Mouse (Mus musculus): ENCODE measurements at regions not wholly inside any gene's neighbourhood (a gene's known extent, or its start where the extent isn't known, plus 50 kb on each side); places are given as distances from the start of the nearest gene placed in this dataset.

GRCm38 (mm10) chr3:61441445-61441844 is 75.7 kb upstream of the B430305J03Rik start:
- no peaks in the 10 kb centered on the region for H3K9me3 ChIP-seq (replicated peaks; ENCODE audit: control insufficient read depth, low read length, poor library complexity, severe bottlenecking)
- no peak overlapping the region for H3K9ac ChIP-seq (ENCODE audit: low read depth, low read length)
- no peaks in the 10 kb centered on the region for H3K4me1 ChIP-seq (ENCODE audit: control insufficient read depth, insufficient read depth, low read length)
- no peak overlapping the region for H3K4me2 ChIP-seq (ENCODE audit: low read length)
- 87% methylated on average over 4 of the region's 4 CpGs for WGBS
- no peak overlapping the region for H3K27ac ChIP-seq (ENCODE audit: low read length)
- no peak for ATAC-seq
- no peaks in the 10 kb centered on the region for H3K27me3 ChIP-seq (ENCODE audit: control insufficient read depth, insufficient read depth, low read depth, low read length)
- H3K36me3 ChIP-seq (ENCODE audit: control insufficient read depth, insufficient read depth, low read length): no peaks in the 10 kb centered on the region
- no peak overlapping the region for H3K4me3 ChIP-seq (ENCODE audit: low read depth, low read length)

DNA sequence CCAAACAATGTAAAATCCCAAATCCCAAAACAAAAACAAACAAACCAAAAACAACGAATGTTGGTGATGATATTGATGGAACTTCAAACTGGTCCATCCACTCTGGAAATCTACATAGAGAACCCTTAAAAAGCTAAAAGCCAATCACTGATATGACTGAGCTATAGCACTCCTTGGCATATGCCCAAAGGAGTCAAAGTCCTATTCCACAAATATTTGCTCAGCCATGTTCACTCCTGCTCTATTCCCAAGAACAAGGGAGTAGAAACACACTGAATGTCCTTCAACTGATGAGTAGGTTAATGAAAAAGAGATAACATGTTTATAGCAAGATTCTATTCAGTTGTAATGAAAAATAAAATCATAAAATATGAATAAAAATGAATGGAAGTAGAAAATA is 63.0 kb upstream of the B430305J03Rik start:
- Histone ChIP-seq H3K4me3 (ENCODE audit: low read depth, low read length) (no peak overlapping the region), H3K9me3 (replicated peaks; ENCODE audit: control insufficient read depth, low read length, poor library complexity, severe bottlenecking) (no peaks in the 10 kb centered on the region), H3K36me3 (ENCODE audit: control insufficient read depth, insufficient read depth, low read length) (no peaks in the 10 kb centered on the region), H3K27ac (ENCODE audit: low read length) (no peak overlapping the region), H3K9ac (ENCODE audit: low read depth, low read length) (no peak overlapping the region), H3K4me2 (ENCODE audit: low read length) (no peak overlapping the region), H3K27me3 (ENCODE audit: control insufficient read depth, insufficient read depth, low read depth, low read length) (no peaks in the 10 kb centered on the region), H3K4me1 (ENCODE audit: control insufficient read depth, insufficient read depth, low read length) (no peaks in the 10 kb centered on the region)
- ATAC-seq: no peak
- WGBS: 94% methylated on average over 1 of the region's 1 CpGs

DNA sequence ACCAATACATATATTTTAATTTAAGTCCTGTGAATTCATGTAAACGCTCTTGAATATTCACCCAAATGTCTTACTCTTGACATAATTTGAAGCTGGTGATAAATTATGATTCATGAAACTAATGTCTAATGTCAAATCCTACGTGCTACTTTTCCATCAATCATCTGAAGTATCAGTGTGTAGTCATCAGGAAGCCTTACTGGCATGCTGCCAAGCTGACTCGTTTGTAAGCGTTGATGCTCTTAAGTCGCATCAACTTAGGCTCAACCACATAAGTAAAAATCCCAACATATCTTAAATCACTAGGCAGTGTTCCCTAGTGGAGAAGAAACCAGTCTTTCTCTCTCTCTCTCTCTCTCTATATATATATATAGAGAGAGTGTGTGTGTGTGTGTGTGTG is 58.2 kb upstream of the B430305J03Rik start:
- no peaks in the 10 kb centered on the region for H3K4me1 ChIP-seq (ENCODE audit: control insufficient read depth, insufficient read depth, low read length)
- 62% methylated on average over 5 of the region's 5 CpGs for WGBS
- no peak for ATAC-seq
- no peak overlapping the region for H3K4me3 ChIP-seq (ENCODE audit: low read depth, low read length)
- no peaks in the 10 kb centered on the region for H3K36me3 ChIP-seq (ENCODE audit: control insufficient read depth, insufficient read depth, low read length)
- no peak overlapping the region for H3K27ac ChIP-seq (ENCODE audit: low read length)
- no peaks in the 10 kb centered on the region for H3K9me3 ChIP-seq (replicated peaks; ENCODE audit: control insufficient read depth, low read length, poor library complexity, severe bottlenecking)
- H3K9ac ChIP-seq (ENCODE audit: low read depth, low read length): no peak overlapping the region
- no peak overlapping the region for H3K4me2 ChIP-seq (ENCODE audit: low read length)
- H3K27me3 ChIP-seq (ENCODE audit: control insufficient read depth, insufficient read depth, low read depth, low read length): no peaks in the 10 kb centered on the region

- no peak overlapping the region for H3K4me2 ChIP-seq (ENCODE audit: low read length)
- H3K4me3 ChIP-seq (ENCODE audit: low read depth, low read length): no peak overlapping the region
- WGBS: 61% methylated on average over 3 of the region's 3 CpGs
- H3K9ac ChIP-seq (ENCODE audit: low read depth, low read length): no peak overlapping the region
- H3K9me3 ChIP-seq (replicated peaks; ENCODE audit: control insufficient read depth, low read length, poor library complexity, severe bottlenecking): no peaks in the 10 kb centered on the region
- no peak overlapping the region for H3K27ac ChIP-seq (ENCODE audit: low read length)
- H3K27me3 ChIP-seq (ENCODE audit: control insufficient read depth, insufficient read depth, low read depth, low read length): no peaks in the 10 kb centered on the region
- ATAC-seq: no peak
- no peaks in the 10 kb centered on the region for H3K4me1 ChIP-seq (ENCODE audit: control insufficient read depth, insufficient read depth, low read length)
- H3K36me3 ChIP-seq (ENCODE audit: control insufficient read depth, insufficient read depth, low read length): no peaks in the 10 kb centered on the region
Observed at GRCm38 (mm10) chr3:61419706-61420105, 54.0 kb upstream of the B430305J03Rik start.

DNA sequence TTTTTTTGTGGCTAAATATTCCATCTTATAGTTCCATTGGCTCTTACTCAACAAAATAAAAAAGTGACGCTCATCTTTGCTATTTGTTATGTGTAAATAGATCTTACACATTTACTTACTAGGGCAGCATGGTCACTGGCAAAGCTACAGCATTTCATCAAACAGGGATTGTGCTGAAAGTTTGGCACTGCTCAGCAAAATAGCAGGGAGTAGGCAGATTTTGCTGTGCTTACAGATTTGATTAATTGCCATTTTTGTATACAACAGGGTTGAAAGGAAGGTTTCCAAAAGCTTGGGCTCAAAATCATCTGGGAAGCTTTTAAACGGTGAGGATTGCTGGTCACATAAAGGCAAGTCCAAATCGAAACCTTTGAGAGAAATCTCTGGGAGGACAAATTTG is 52.3 kb upstream of the B430305J03Rik start:
- Histone ChIP-seq H3K9me3 (replicated peaks; ENCODE audit: control insufficient read depth, low read length, poor library complexity, severe bottlenecking) (no peaks in the 10 kb centered on the region), H3K36me3 (ENCODE audit: control insufficient read depth, insufficient read depth, low read length) (no peaks in the 10 kb centered on the region), H3K4me3 (ENCODE audit: low read depth, low read length) (no peak overlapping the region), H3K4me1 (ENCODE audit: control insufficient read depth, insufficient read depth, low read length) (no peaks in the 10 kb centered on the region), H3K4me2 (ENCODE audit: low read length) (no peak overlapping the region), H3K9ac (ENCODE audit: low read depth, low read length) (no peak overlapping the region), H3K27me3 (ENCODE audit: control insufficient read depth, insufficient read depth, low read depth, low read length) (no peaks in the 10 kb centered on the region), H3K27ac (ENCODE audit: low read length) (no peak overlapping the region)
- WGBS: 73% methylated on average over 3 of the region's 3 CpGs
- no peak for ATAC-seq
